Mouse (Mus musculus) kidney, adult 8-10 months (tissue): ENCODE measurements around the gene Plod2.

Source experiments
- DNase-seq, 2 experiments: peaks; one replicate each; pipeline ENCODE4 v3.0.0; 2022

Gene Plod2

DNA sequence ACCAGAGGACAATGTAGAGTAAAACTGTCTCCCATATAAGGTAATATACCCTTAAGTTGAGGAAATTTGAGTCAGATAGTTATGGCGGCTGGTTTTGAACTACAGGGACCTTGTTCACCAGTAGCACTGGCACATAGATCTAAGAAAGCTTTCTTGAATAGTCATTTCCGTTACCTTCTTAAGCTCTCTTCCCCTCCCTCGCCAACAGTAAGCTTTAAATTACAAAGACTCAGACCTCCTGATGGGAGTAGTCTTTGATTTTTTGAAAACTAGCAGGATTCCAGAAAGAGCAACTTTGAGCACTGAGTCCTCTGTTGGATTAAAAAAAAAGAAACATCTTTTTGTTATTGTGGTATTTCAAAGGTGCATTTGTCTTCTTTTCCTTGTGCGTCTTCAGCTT, 61.5 kb downstream of the Plod2 start:
- no peak for DNase-seq

DNA sequence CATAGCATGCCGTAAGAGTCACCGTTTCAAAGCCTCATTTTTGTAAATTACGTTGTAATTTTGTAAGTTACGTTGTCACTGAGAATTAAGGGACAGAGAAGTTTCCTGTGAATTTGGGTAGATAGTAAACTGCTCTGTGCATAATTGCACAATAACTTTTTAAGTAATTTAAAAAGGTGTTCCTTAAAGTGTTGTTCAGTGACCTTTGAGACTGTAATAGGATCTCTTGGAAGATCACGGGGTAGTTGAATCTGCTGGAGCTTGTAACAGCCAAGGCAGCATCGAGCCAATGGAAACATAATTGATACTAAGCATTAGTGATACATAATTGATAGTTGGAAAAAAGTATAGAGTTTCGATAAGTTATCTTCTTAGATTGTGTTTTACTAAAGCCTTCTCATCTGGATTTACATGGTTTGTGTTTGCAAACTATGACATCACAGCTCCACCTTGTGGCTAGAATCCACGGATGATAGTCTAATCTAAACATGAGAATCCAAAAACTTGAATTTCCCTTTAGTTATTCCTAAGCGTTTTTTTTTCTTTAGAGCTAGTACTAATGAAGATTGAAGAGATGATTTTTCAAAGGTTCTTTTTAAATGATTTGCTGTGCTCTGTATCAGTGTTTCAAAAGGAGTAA, 68.7 kb downstream of the Plod2 start:
- peak; percentile 9 to 47 for DNase-seq

DNA sequence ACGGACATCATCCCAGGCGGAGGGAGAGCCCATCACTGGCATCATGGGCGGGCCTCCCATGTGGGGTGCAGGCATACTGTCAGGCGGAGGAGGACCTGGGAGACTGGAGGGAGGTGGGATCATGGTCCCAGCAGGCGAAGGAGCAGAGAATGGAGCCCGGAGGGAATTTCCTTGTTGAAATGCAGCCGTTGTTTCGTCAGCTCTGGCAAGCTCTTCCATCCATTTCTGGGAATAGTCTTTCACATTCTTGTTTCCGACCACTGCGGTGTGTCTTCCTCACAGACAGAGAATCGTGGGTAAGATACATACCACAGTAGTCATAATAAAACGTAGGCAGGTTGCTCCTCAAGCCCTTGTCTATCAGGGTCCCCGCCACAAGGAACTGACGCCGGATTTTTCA, 70.6 kb downstream of the Plod2 start:
- DNase-seq: no peak

GRCm38 (mm10) chr9:92613206-92613605, 71.2 kb downstream of the Plod2 start:
- DNase-seq: no peak

DNA sequence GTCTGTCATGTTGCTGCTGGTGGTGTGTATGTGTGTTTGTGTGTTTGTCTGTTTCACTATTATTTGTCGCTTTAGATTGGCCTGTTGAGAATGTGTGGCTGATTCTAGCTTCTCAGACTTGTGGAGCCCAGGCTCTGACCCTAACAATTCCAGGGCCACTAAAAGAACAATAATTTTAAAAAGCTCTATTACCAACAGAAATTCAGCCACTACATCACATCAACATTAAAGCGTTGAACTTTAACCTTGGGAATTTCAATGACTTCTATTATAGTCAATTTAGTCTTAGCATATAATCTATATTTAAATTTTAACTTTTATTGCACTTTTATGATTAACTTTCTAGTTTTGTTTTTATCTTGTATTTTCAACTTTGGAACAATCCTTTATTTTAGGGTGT, 74.4 kb downstream of the Plod2 start:
- DNase-seq: no peak

GRCm38 (mm10) chr9:92617376-92617775, 75.4 kb downstream of the Plod2 start:
- no peak for DNase-seq

DNA sequence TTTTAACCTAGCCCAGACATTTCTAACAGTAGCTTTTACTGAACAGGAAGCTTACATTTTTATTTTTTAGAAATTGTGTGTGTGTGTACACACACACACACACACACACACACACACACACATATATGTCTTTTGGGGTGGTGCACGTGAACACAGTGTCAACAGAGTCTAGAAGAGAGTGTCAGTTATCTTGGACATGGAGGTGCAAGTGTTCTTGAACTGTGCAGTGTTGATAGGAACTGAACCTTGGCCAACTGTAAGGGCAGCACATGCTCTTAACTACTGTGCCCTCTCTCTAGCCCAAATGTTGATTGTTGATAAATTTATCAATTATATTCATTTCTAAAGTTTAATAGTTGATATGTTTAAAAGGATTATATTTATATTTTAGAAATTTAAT, 78.1 kb downstream of the Plod2 start:
- DNase-seq: no peak

GRCm38 (mm10) chr9:92621246-92621645, 79.2 kb downstream of the Plod2 start:
- no peak for DNase-seq

GRCm38 (mm10) chr9:92621878-92622282, 79.9 kb downstream of the Plod2 start:
- DNase-seq: no peak

DNA sequence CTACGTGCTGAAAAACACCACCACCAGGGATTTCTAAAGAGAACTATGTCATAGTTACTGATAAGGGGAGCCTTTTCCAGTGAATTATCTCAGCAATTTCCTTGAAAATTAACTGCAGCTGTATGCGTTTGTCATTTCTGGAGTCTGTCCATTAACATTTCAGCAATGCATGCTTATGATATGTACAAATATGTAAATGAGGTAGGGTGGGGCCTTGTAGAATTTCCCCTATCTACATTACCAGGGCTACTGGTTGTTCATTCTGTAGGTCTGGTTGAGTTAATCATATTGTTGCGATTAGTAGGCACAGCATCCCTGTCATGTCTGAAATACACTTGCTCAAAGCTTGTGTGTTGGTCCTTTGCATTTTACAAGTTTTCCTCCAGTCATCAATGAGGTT, 92.8 kb downstream of the Plod2 start:
- DNase-seq: no peak

GRCm38 (mm10) chr9:92639200-92639897, 97.3 kb downstream of the Plod2 start:
- DNase-seq: no peak

DNA sequence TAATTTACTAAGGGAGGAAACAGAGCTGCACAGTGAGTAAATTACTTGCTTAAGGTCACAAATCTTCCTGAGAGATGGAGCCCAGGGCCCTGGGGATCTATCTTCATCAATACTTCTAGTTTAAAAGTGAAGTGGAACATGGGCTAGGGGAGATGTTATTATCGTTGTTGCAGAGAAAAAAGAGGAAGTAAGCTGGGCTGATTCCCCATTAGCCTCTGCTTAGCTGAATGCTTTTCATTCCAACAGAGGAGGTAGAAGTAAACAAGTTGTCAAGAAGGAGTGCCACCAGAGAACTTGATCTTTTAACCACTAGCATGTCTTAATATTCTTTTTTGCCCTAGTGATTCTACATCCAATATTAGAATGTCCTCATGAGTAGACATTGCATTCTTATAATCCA, 99.7 kb downstream of the Plod2 start:
- no peak for DNase-seq
